Mouse (Mus musculus) ES-Bruce4 (cell line): ENCODE measurements around the gene Polr3h.

Experiments
- CTCF ChIP-seq: IDR thresholded peaks from one replicate; pipeline ENCODE4 v1.8.1; 2011; ENCODE audit warnings: low read depth, low read length
- EP300 ChIP-seq: IDR thresholded peaks from 2 replicates; pipeline ENCODE4 v1.6.1; 2011; ENCODE audit warnings: low read depth, low read length; ENCODE audit not compliant: insufficient read depth
- POLR2A ChIP-seq: IDR thresholded peaks from one replicate; pipeline ENCODE4 v1.8.1; 2011; ENCODE audit warnings: low read length; ENCODE audit not compliant: insufficient read depth

GRCm38 (mm10) chr15:81964980-81965545, 39.0 kb upstream of the Polr3h start:
- TF ChIP-seq CTCF: no peak
- TF ChIP-seq EP300: peak; percentile 46; the same call in 1 of the 2 replicates
- no peak for TF ChIP-seq POLR2A
